Mouse (Mus musculus) pancreas, adult 10 weeks (tissue): ENCODE data around the gene Hamp. TPM values are rescaled to one million over a fixed set of nuclear protein-coding genes. Genes with fewer than 3 reads are reported as not detected.

Experiments used
- polyA plus RNA-seq: library from polyadenylated mRNA; stranded (reverse); fragments of 350-450 nt; fragmentation: Illumina TruSeq; extraction: RNeasy Lipid Tissue Mini Kit (QIAGEN cat#74804); gene quantifications from one replicate; pipeline ENCODE4 v1.2.3, GENCODE M21; 2015; ENCODE audit warnings: low read depth, low replicate concordance; ENCODE audit not compliant: insufficient read depth

Hamp gene
- polyA plus RNA-seq, result not detected

DNA sequence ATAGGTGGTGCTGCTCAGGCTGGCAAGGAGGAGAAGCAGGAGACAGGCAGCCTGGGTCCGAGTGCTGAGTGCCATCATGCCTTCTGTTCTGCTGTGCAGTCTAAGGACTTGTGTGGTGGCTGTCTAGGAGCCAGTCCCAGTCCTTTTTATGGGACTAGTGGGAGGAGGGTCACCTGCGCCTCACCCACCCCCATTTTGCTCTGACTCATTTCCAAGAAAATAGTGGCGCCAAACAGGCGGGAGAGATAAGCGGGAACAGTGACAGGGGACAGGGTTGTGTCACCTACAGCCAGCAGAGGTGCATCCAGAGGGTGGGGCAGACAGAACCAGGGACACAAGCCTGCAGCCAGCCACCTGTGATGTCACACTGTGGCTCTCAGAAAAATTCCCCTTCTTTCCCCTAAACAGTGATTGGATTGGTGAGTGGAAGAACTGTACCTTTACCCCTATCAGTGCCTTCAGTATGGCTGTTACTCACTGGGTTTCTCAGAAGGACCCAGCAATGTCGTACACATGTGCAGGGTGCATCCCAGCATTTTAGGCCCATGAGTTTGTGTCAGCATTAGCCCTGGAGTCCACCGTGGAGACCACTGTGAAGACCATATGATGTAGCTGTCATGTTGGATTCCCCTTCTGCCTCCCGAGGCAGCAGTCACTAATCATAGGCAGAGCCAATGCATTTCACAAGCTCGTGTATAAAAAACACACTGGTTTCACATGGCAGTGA is at the start of gene Hamp:
Gene Hamp, minus strand, starts transcription at position 124 of the 727 bp plus-strand sequence.

DNA sequence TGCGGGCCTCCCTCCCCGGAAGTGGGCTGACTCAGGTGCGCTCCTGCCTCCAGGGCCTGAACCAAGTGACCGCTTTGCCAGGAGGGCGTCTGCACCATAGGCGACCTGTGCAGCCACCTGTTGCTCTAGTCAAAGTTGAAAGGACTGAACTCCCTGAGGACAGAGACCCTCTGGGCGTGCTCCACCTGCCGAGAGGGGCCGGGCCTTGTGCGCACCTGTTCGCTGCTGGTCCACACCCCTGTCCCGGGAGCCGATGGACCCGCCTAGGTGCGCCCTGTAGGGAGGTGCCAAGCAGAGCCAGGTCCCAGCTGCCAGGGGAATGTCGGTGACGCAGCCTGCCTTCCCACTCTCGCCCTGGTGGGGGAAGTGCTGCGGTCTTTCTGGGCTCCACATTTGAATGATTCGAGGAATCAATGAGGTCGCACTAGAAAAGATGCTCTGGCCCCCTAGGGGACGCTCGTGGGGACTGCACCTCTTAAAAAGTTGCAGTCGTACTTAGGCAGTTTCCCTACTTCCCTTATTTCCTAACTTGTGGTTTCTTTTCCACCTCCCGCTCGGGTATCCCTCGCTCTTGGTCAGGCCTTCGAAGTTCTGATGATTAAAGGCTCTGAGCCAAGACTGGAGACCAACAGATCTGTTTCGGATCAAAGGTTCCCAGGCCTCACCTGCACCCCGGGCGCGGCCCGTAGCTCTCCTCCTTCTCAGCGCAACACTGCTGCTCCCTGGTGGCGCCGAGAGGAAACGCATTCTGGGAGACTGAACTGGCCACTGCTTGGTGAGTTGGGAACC is 29.9 kb upstream of the Hamp start, which contains the start of gene Fam187b:
Gene Fam187b, plus strand, starts transcription at position 290 of the 789 bp plus-strand sequence.

DNA sequence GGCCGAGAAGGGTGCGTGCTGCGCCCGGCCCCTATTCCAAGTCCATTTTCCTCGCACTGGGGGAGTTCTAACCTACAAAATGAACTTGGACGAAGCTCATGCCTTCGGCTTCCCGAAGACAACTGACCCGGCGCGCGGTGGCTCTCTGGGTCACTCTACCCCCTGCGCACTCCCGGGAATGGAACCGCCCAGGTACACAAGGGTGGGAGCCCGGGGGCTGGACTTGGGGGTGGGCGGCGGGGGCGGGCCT is 29.3 kb upstream of the Hamp start, which contains the start of gene Lsr:
Gene Lsr, minus strand, starts transcription at position 214 of the 250 bp plus-strand sequence.

DNA sequence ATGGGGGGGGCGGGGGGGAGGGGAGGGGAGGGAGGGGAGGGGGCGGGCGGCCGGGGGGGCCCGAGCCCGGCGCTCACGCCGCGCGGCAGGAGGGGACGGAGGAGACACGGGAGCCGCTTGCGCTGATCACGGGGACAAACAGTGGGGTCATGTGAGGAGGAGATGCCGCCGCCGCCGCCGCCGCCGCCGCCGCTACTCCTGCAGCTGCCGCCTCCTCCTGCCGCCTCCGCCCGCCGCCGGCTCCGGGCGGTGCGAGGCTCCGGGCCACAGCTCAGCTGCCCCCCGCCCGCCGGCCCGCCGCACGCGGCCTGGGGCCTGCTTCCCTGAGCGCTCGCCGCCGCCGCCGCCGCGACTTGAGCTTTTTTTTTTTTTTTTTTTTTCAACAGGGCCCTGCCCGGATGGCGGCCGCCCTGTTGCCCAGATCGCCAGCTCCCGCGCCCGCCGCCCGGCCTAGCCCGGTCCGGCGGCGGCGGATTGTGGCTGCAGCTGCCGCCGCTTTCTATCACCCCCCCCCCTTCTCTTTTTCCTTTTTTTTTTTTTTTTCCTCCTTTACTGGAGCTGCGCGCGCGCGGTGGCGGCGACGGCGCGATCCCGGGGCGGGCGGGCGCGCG is 13.0 kb upstream of the Hamp start, which contains the start of gene Usf2:
Gene Usf2, minus strand, starts transcription at position 48 of the 611 bp plus-strand sequence.

DNA sequence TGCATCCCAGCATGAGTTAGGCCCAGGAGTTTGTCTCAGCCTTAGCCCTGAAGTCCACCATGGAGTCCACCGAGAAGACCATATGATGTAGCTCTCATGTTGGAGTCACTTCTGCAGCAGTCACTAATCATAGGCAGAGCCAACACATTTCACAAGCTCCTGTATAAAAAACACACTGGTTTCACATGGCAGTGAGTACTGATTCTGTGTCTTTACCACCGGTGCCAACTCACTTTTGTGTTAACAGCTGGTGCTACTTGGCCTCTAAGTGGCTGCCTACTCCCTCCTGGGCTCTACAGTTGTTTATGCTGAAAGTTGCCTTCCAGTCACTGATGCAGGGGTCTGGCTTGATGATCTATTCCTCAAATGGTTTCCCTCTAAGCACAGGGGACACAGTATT is 19.3 kb downstream of the Hamp start, which contains the start of gene Hamp2:
Gene Hamp2, minus strand, starts transcription at position 101 of the 400 bp plus-strand sequence.

DNA sequence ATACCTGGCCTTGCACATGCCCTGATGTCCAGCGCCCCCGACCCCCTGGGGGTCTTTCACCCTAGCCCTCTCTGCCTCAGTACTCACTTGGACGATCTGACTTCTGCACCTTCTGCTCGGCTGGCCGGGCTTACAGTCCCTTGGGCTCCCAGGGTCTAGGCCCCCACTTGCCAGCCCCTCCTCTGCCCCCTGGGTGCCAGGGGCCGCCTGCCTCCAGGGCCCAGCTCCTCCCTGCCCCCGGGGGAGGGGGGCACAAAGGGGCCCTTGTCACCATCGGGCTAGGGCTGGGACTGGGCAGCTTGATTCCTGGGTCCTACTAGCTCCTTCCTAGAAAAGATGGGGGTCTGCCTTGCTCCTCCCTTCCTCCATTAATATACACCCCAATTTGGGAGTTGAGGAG is 29.1 kb downstream of the Hamp start, which contains the start of gene Mag:
Gene Mag, minus strand, starts transcription at position 142 of the 400 bp plus-strand sequence.

Other genes with a start within 250 kb of the Hamp start
- not detected for gene 2200002J24Rik, start 245.1 kb downstream of the Hamp start, polyA plus RNA-seq
- 0.65 TPM for gene Atp4a, start 231.8 kb downstream of the Hamp start, polyA plus RNA-seq
- gene Tmem147, start 214.5 kb downstream of the Hamp start, polyA plus RNA-seq, result 89.1 TPM
- not detected for gene Gapdhs, start 200.4 kb downstream of the Hamp start, polyA plus RNA-seq
- 11.2 TPM for gene Sbsn, start 192.6 kb downstream of the Hamp start, polyA plus RNA-seq
- 10.9 TPM for gene Dmkn, start 180.3 kb downstream of the Hamp start, polyA plus RNA-seq
- gene Krtdap, start 156.1 kb downstream of the Hamp start, polyA plus RNA-seq, result not detected
- 1.1 TPM for gene Ffar2, start 120.3 kb downstream of the Hamp start, polyA plus RNA-seq
- gene Ffar3, start 87.9 kb downstream of the Hamp start, polyA plus RNA-seq, result 1.0 TPM
- 2.4 TPM for gene Ffar1, start 82.5 kb downstream of the Hamp start, polyA plus RNA-seq
- 0.94 TPM for gene Cd22, start 63.7 kb downstream of the Hamp start, polyA plus RNA-seq
- gene Mag, start 29.2 kb downstream of the Hamp start, polyA plus RNA-seq, result not detected
- gene Hamp2, start 19.4 kb downstream of the Hamp start, polyA plus RNA-seq, result 330 TPM
- gene Usf2, start 12.8 kb upstream of the Hamp start, polyA plus RNA-seq, result 32.1 TPM
- 15.2 TPM for gene Lsr, start 29.4 kb upstream of the Hamp start, polyA plus RNA-seq
- 3.6 TPM for gene Fam187b, start 29.8 kb upstream of the Hamp start, polyA plus RNA-seq
- 33.2 TPM for gene Fxyd5, start 98.4 kb upstream of the Hamp start, polyA plus RNA-seq
- gene Fxyd7, start 107.4 kb upstream of the Hamp start, polyA plus RNA-seq, result 1.9 TPM
- 128 TPM for gene Fxyd1, start 113.2 kb upstream of the Hamp start, polyA plus RNA-seq
- gene Lgi4, start 115.3 kb upstream of the Hamp start, polyA plus RNA-seq, result 2.7 TPM
- 60.2 TPM for gene Fxyd3, start 132.7 kb upstream of the Hamp start, polyA plus RNA-seq
- 44.6 TPM for gene Hpn, start 171.3 kb upstream of the Hamp start, polyA plus RNA-seq
- 5.7 TPM for gene Scn1b, start 183.0 kb upstream of the Hamp start, polyA plus RNA-seq
- gene Gramd1a, start 211.9 kb upstream of the Hamp start, polyA plus RNA-seq, result 85.3 TPM